Mouse (Mus musculus): ENCODE measurements at regions not wholly inside any gene's neighbourhood (a gene's known extent, or its start where the extent isn't known, plus 50 kb on each side); places are given as distances from the start of the nearest gene placed in this dataset.

GRCm38 (mm10) chr4:4397410-4397809, 320.1 kb upstream of the Sdr16c6 start:
- TF ChIP-seq CTCF (IDR thresholded peaks at IDR 0.05; ENCODE audit: insufficient read depth, low read length) (no peak), POLR2A (IDR thresholded peaks at IDR 0.05; ENCODE audit: borderline replicate concordance, extremely low read depth, low read depth, low read length) (no peak)
